In the genomic region with DNA sequence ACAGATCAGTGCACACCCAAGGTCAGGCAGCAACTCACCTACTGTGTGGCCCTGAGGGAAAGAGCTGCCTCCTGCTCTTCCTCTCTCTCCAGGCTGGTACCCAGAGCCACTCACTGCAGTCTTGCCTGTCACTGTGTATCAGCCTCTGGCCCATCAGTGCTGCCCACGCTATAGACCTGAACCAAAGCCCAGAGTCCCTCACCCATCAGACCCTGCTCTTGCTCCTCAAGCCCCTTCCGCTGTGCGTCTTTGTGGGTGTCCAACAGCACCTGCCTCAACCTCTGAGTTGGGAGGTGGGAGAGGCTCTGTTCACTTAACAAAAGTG, we compare ENCODE assay signal across 9 mouse cellular contexts. TPM values are rescaled to one million over a fixed set of nuclear protein-coding genes. Genes with fewer than 3 reads are reported as not detected.
DNase-seq lines count a peak whose midpoint lies in the region; ATAC-seq and TF ChIP-seq lines count a peak whose summit lies in the region.
"Had no signal": no experiment of that assay in that cellular context is flagged by ENCODE, and none has a peak within 500 bp of the region (broad histone marks: within the 10 kb centered on the region; RNA-seq: fewer than 3 reads in every experiment).

No protein-coding gene starts in this region.

- no peak for TF ChIP-seq CTCF in heart, postnatal 0 days (IDR thresholded peaks at IDR 0.05; ENCODE audit: low read depth)
- TF ChIP-seq CTCF in small intestine, adult 2 months (IDR thresholded peaks at IDR 0.05; ENCODE audit: extremely low read depth, insufficient read length, insufficient replicate concordance, low read depth, low read length): no peak

- no peak for TF ChIP-seq POLR2A in small intestine, adult 2 months (IDR thresholded peaks at IDR 0.05; ENCODE audit: low read depth, low read length)

- no peak overlapping the region for H3K4me3 ChIP-seq in heart, postnatal 0 days (ENCODE audit: low read depth, low read length)
- H3K4me3 ChIP-seq in hindbrain, embryonic 15.5 days: no peak overlapping the region
- H3K4me3 ChIP-seq in small intestine, adult 2 months (ENCODE audit: low read depth, low read length): no peak overlapping the region

- H3K27me3 ChIP-seq in heart, postnatal 0 days (ENCODE audit: control insufficient read depth, insufficient read depth, low read length): no peaks in the 10 kb centered on the region
- no peaks in the 10 kb centered on the region for H3K27me3 ChIP-seq in hindbrain, embryonic 15.5 days
- no peaks in the 10 kb centered on the region for H3K27me3 ChIP-seq in small intestine, adult 2 months (ENCODE audit: control insufficient read depth, insufficient read depth, low read length)

- no peak for DNase-seq in heart, postnatal 0 days (ENCODE audit: low spot score)
- no peak for DNase-seq in heart, postnatal 14 days
- peak; percentile 43 for DNase-seq in retina, postnatal 1 day
- DNase-seq in retina, embryonic 14.5 days (ENCODE audit: low spot score): no peak
- no peak for DNase-seq in gastrocnemius, postnatal 36 days
- no peak for DNase-seq in kidney, postnatal 10 days

- TF ChIP-seq EP300 in heart, postnatal 0 days (IDR thresholded peaks at IDR 0.05; ENCODE audit: low read depth): no peak

- no peak for ATAC-seq in heart, postnatal 0 days (ENCODE audit: insufficient read depth, low read depth)
- ATAC-seq in hindbrain, embryonic 15.5 days (ENCODE audit: low FRiP score, low read depth): no peak

- no peak overlapping the region for H3K4me2 ChIP-seq in heart, postnatal 0 days (ENCODE audit: low read depth, low read length)
- H3K4me2 ChIP-seq in hindbrain, embryonic 15.5 days: no peak overlapping the region

- H3K36me3 ChIP-seq in heart, postnatal 0 days (replicated peaks; ENCODE audit: control insufficient read depth, insufficient read depth, low read length): no peaks in the 10 kb centered on the region
- H3K36me3 ChIP-seq in hindbrain, embryonic 15.5 days: no peaks in the 10 kb centered on the region
- no peaks in the 10 kb centered on the region for H3K36me3 ChIP-seq in small intestine, adult 2 months (ENCODE audit: control insufficient read depth, insufficient read depth, low read length)

- no peak overlapping the region for H3K9ac ChIP-seq in heart, postnatal 0 days (replicated peaks; ENCODE audit: low read depth, low read length)
- H3K9ac ChIP-seq in hindbrain, embryonic 15.5 days: no peak overlapping the region

- intact Hi-C loops in heart, postnatal 14 days (cut with DNase I): loop anchor here (5.0 kb wide), 1 partner anchor 40 kb away; no protein-coding TSS in a partner anchor
- intact Hi-C loops in gastrocnemius, postnatal 36 days (cut with DNase I): no loop called here

- peaks cover 22% of the 10 kb centered on the region for H3K4me1 ChIP-seq in heart, postnatal 0 days (ENCODE audit: control insufficient read depth, insufficient read depth)
- H3K4me1 ChIP-seq in hindbrain, embryonic 15.5 days (replicated peaks): peaks cover 52% of the 10 kb centered on the region
- H3K4me1 ChIP-seq in small intestine, adult 2 months (ENCODE audit: control insufficient read depth, insufficient read depth, insufficient read length, low read length): peaks cover 31% of the 10 kb centered on the region

- H3K27ac ChIP-seq in heart, postnatal 0 days (ENCODE audit: low read depth): peak overlapping the region; percentile 14; the same call in 1 of the 2 replicates
- H3K27ac ChIP-seq in hindbrain, embryonic 15.5 days (replicated peaks): peak overlapping the region; percentile 3; the same call in 1 of the 2 replicates
- H3K27ac ChIP-seq in small intestine, adult 2 months (ENCODE audit: insufficient read depth, low read depth, low read length): peak overlapping the region; percentile 50
- H3K27ac ChIP-seq: macrophage had no signal

- WGBS in heart, postnatal 0 days: 78% methylated on average over 3 of the region's 3 CpGs
- WGBS in hindbrain, embryonic 15.5 days: 71% methylated on average over 3 of the region's 3 CpGs
- 57% methylated on average over 3 of the region's 3 CpGs for WGBS in small intestine, adult 2 months

- no peaks in the 10 kb centered on the region for H3K9me3 ChIP-seq in heart, postnatal 0 days (replicated peaks; ENCODE audit: control insufficient read depth, low read length)
- H3K9me3 ChIP-seq in hindbrain, embryonic 15.5 days: no peaks in the 10 kb centered on the region

RNA-seq across cellular contexts. Expression of a gene that starts 29.7 kb away (rescaled TPM):
- total RNA-seq in heart, postnatal 0 days (2014; rRNA removed; ENCODE audit: low replicate concordance): 5.8 and 10.5 TPM in 2 replicates
- polyA plus RNA-seq in heart, postnatal 0 days (2015; fragmentation: Nextera tagmentation; extraction: Ambion mirVana): 3.8 and 4.3 TPM in 2 replicates
- 10 to 100 TPM; 11.8 to 12.4 TPM for total RNA-seq in heart, postnatal 14 days (2021)
- polyA plus RNA-seq in hindbrain, embryonic 15.5 days (2015; fragmentation: Nextera tagmentation; extraction: Ambion mirVana): 22.3 and 27.0 TPM in 2 replicates
- 3.6 and 5.7 TPM in 2 replicates for polyA plus RNA-seq in small intestine, adult 2 months (2012; rRNA removed)
- 1 to 10 TPM; 2.3 to 2.6 TPM for total RNA-seq in gastrocnemius, postnatal 36 days (2021)
